Mouse (Mus musculus) adipocyte (in vitro differentiated cells): ENCODE results near the gene Alpk3.

Experiments
- DNase-seq: peaks from one replicate; pipeline ENCODE4 v3.0.0-alpha.2; 2016; ENCODE audit warnings: low spot score

The Alpk3 gene

GRCm38 (mm10) chr7:81074546-81074945 is 17.1 kb downstream of the Alpk3 start:
- DNase-seq, result no peak

GRCm38 (mm10) chr7:81075299-81075698 is 17.9 kb downstream of the Alpk3 start:
- DNase-seq, result no peak

GRCm38 (mm10) chr7:81075732-81076131 is 18.3 kb downstream of the Alpk3 start:
- DNase-seq, result no peak

GRCm38 (mm10) chr7:81077009-81077408 is 19.6 kb downstream of the Alpk3 start:
- no peak for DNase-seq

- no peak for DNase-seq
Measured at GRCm38 (mm10) chr7:81078740-81079139, 21.3 kb downstream of the Alpk3 start.

GRCm38 (mm10) chr7:81093420-81093965 is 36.1 kb downstream of the Alpk3 start:
- no peak for DNase-seq

- no peak for DNase-seq
Measured at GRCm38 (mm10) chr7:81094104-81094757, 36.8 kb downstream of the Alpk3 start.

GRCm38 (mm10) chr7:81100341-81100740 is 42.9 kb downstream of the Alpk3 start:
- no peak for DNase-seq

- no peak for DNase-seq
Measured at GRCm38 (mm10) chr7:81102854-81103253, 45.5 kb downstream of the Alpk3 start.

GRCm38 (mm10) chr7:81105525-81105924 is 48.1 kb downstream of the Alpk3 start:
- no peak for DNase-seq

- no peak for DNase-seq
Measured at GRCm38 (mm10) chr7:81108226-81108625, 50.8 kb downstream of the Alpk3 start.

GRCm38 (mm10) chr7:81109717-81110651 is 52.6 kb downstream of the Alpk3 start:
- DNase-seq, result peak; percentile 71

- peak; percentile 16 for DNase-seq
Measured at GRCm38 (mm10) chr7:81110791-81111190, 53.4 kb downstream of the Alpk3 start.

- peak; percentile 64 for DNase-seq
Measured at GRCm38 (mm10) chr7:81111729-81112128, 54.3 kb downstream of the Alpk3 start.

GRCm38 (mm10) chr7:81112686-81113360 is 55.4 kb downstream of the Alpk3 start:
- no peak for DNase-seq

GRCm38 (mm10) chr7:81114555-81114954 is 57.2 kb downstream of the Alpk3 start, which contains the start of gene Slc28a1:
Gene Slc28a1 (plus strand): TSS chr7:81114799.
- DNase-seq, result no peak

- DNase-seq, result no peak
Measured at GRCm38 (mm10) chr7:81121099-81121498, 63.7 kb downstream of the Alpk3 start.

- no peak for DNase-seq
Measured at GRCm38 (mm10) chr7:81122808-81123207, 65.4 kb downstream of the Alpk3 start.

- DNase-seq, result no peak
Measured at GRCm38 (mm10) chr7:81123553-81123952, 66.2 kb downstream of the Alpk3 start.

- no peak for DNase-seq
Measured at GRCm38 (mm10) chr7:81124773-81125172, 67.4 kb downstream of the Alpk3 start.

- no peak for DNase-seq
Measured at GRCm38 (mm10) chr7:81125215-81126175, 68.1 kb downstream of the Alpk3 start.
